Mouse (Mus musculus) T-cell, adult 2 months (primary cell): Measurements from ENCODE around the gene Ppp4c.

Experiments used
- DNase-seq: peaks from one replicate; pipeline ENCODE4 v3.0.0; 2022; ENCODE audit warnings: low spot score

The Ppp4c gene

GRCm38 (mm10) chr7:126801057-126801422, 8.7 kb upstream of the Ppp4c start:
- DNase-seq, result no peak

GRCm38 (mm10) chr7:126800269-126801056, 8.2 kb upstream of the Ppp4c start:
- DNase-seq, result no peak

GRCm38 (mm10) chr7:126799468-126800268, 7.4 kb upstream of the Ppp4c start:
- no peak for DNase-seq

GRCm38 (mm10) chr7:126799050-126799467, 6.8 kb upstream of the Ppp4c start:
- peak; percentile 96 for DNase-seq

- DNase-seq, result peak; percentile 36
Measured at GRCm38 (mm10) chr7:126798127-126799049, 6.1 kb upstream of the Ppp4c start.

- DNase-seq, result no peak
Measured at GRCm38 (mm10) chr7:126797411-126798126, 5.3 kb upstream of the Ppp4c start, which contains the start of gene Fam57b. TSS of gene Fam57b (plus strand) at chr7:126797668.

- peak; percentile 43 for DNase-seq
Measured at GRCm38 (mm10) chr7:126796350-126796932, 4.1 kb upstream of the Ppp4c start.

GRCm38 (mm10) chr7:126795387-126796317, 3.4 kb upstream of the Ppp4c start:
- no peak for DNase-seq

GRCm38 (mm10) chr7:126794271-126794605, 1.9 kb upstream of the Ppp4c start:
- DNase-seq, result peak; percentile 46

- no peak for DNase-seq
Measured at GRCm38 (mm10) chr7:126793456-126794270, 1.4 kb upstream of the Ppp4c start.

GRCm38 (mm10) chr7:126792721-126793443, 586 bp upstream of the Ppp4c start:
- no peak for DNase-seq

- DNase-seq, result no peak
Measured at GRCm38 (mm10) chr7:126789141-126789540, 3.2 kb downstream of the Ppp4c start.

GRCm38 (mm10) chr7:126786142-126786541, 6.2 kb downstream of the Ppp4c start:
- DNase-seq, result no peak

- DNase-seq, result no peak
Measured at GRCm38 (mm10) chr7:126785056-126785455, 7.2 kb downstream of the Ppp4c start.

GRCm38 (mm10) chr7:126784469-126784868, 7.8 kb downstream of the Ppp4c start:
- no peak for DNase-seq

- DNase-seq, result no peak
Measured at GRCm38 (mm10) chr7:126782693-126783092, 9.6 kb downstream of the Ppp4c start.

GRCm38 (mm10) chr7:126781661-126782370, 10.5 kb downstream of the Ppp4c start:
- DNase-seq, result no peak
